Mouse (Mus musculus) E14TG2a.4 (cell line): Measurements from ENCODE around the gene Grin3a.

ENCODE experiments used
- CTCF ChIP-seq: conservative IDR thresholded peaks from 2 replicates; pipeline ENCODE4 v1.5.1; 2014; ENCODE audit warnings: low read length
- POU5F1 ChIP-seq: IDR thresholded peaks from 2 replicates; pipeline ENCODE4 v1.6.1; 2014; ENCODE audit warnings: low read length, borderline replicate concordance

GRCm38 (mm10) chr4:49623916-49624315 lies 221.6 kb downstream of the Grin3a start:
- TF ChIP-seq CTCF, result no peak
- no peak for TF ChIP-seq POU5F1
